Mouse (Mus musculus) effector memory CD4-positive, alpha-beta T cell, adult 7 months (primary cell): ENCODE results near the gene Spata18. TPM values are rescaled to one million over a fixed set of nuclear protein-coding genes. Genes with fewer than 3 reads are reported as not detected.

Experiments
- polyA plus RNA-seq: library from polyadenylated mRNA; unstranded; fragments of 100-300 nt; shearing (Covaris generic); gene quantifications from one replicate; pipeline ENCODE4 v1.2.1, GENCODE M21; 2017

The Spata18 gene
- polyA plus RNA-seq: not detected

GRCm38 (mm10) chr5:73651061-73651854 is at the start of gene Spata18:
Spata18 (plus strand) TSS chr5:73651379.

GRCm38 (mm10) chr5:73632291-73632690 is 18.9 kb upstream of the Spata18 start, which contains the start of gene Lrrc66:
Lrrc66 (minus strand) TSS chr5:73632526.

GRCm38 (mm10) chr5:73647261-73647900 is 3.8 kb upstream of the Spata18 start, which contains the start of gene Sgcb:
Sgcb (minus strand) TSS chr5:73647790.

Other genes starting within 250 kb of the Spata18 start
- gene Cwh43, start 245.3 kb upstream of the Spata18 start, polyA plus RNA-seq: 0.28 TPM
- gene Dcun1d4, start 170.4 kb upstream of the Spata18 start, polyA plus RNA-seq: 15.8 TPM
- gene Lrrc66, start 18.9 kb upstream of the Spata18 start, polyA plus RNA-seq: not detected
- 7.1 TPM for gene Sgcb, start 3.6 kb upstream of the Spata18 start, polyA plus RNA-seq